Mouse (Mus musculus): ENCODE measurements around the gene Anxa6. TPM values are rescaled to one million over a fixed set of nuclear protein-coding genes. Genes with fewer than 3 reads are reported as not detected.

Gene Anxa6
- total and polyA plus RNA-seq, 3 experiments = 136 to 213 (median 205) TPM

- 20% methylated on average over 6 of the region's 6 CpGs for WGBS
- TF ChIP-seq EP300 (IDR thresholded peaks at IDR 0.05; ENCODE audit: insufficient read depth, low read depth, low read length) = no peak
- no peak for TF ChIP-seq CTCF (IDR thresholded peaks at IDR 0.05)
- TF ChIP-seq POLR2A (IDR thresholded peaks at IDR 0.05; ENCODE audit: insufficient read depth, low read depth, low read length) = no peak
- Histone ChIP-seq H3K27ac (peak overlapping the region; percentile 90), H3K36me3 (ENCODE audit: control insufficient read depth, insufficient read depth, low read length) (peaks cover 43% of the 10 kb centered on the region), H3K27me3 (ENCODE audit: control insufficient read depth, insufficient read depth, low read length) (no peaks in the 10 kb centered on the region), H3K4me3 (no peak overlapping the region), H3K4me1 (ENCODE audit: control insufficient read depth, insufficient read depth, low read length) (peaks cover 51% of the 10 kb centered on the region), H3K9ac (ENCODE audit: low read depth, low read length) (0 out of 2 replicates have a peak overlapping the region, but pooled peaks have one; percentile 5), H3K79me2 (replicated peaks; ENCODE audit: control insufficient read depth, insufficient read depth, low read length) (no peaks in the 10 kb centered on the region; the same call in 1 of the 2 replicates)
- intact Hi-C loops (cut with DNase I) = loop anchor here (2.0 kb wide), 1 partner anchor 21 kb away; no protein-coding TSS in a partner anchor
- peak in 1 of 2 experiments; percentile 48 for DNase-seq
Measured at GRCm38 (mm10) chr11:55021859-55022258, 11.4 kb downstream of the Anxa6 start.

- H3K79me2 ChIP-seq (replicated peaks; ENCODE audit: control insufficient read depth, insufficient read depth, low read length) = no peaks in the 10 kb centered on the region; the same call in 1 of the 2 replicates
- peaks cover 43% of the 10 kb centered on the region for H3K36me3 ChIP-seq (ENCODE audit: control insufficient read depth, insufficient read depth, low read length)
- H3K9ac ChIP-seq (ENCODE audit: low read depth, low read length) = no peak overlapping the region
- H3K27me3 ChIP-seq (ENCODE audit: control insufficient read depth, insufficient read depth, low read length) = no peaks in the 10 kb centered on the region
- peaks cover 50% of the 10 kb centered on the region for H3K4me1 ChIP-seq (ENCODE audit: control insufficient read depth, insufficient read depth, low read length)
- H3K27ac ChIP-seq = peak overlapping the region; percentile 90
- intact Hi-C loops (cut with DNase I) = loop anchor here (2.0 kb wide), 1 partner anchor 21 kb away; no protein-coding TSS in a partner anchor
- H3K4me3 ChIP-seq = no peak overlapping the region
- DNase-seq = no peak
- no peak for TF ChIP-seq POLR2A (IDR thresholded peaks at IDR 0.05; ENCODE audit: insufficient read depth, low read depth, low read length)
Measured at GRCm38 (mm10) chr11:55021458-55021857, 11.8 kb downstream of the Anxa6 start.

- DNase-seq = no peak
- WGBS = 70% methylated on average over 2 of the region's 2 CpGs
- peaks cover 58% of the 10 kb centered on the region for H3K4me1 ChIP-seq (ENCODE audit: control insufficient read depth, insufficient read depth, low read length)
- TF ChIP-seq POLR2A (IDR thresholded peaks at IDR 0.05; ENCODE audit: insufficient read depth, low read depth, low read length) = no peak
- no peak for TF ChIP-seq CTCF (IDR thresholded peaks at IDR 0.05)
- TF ChIP-seq EP300 (IDR thresholded peaks at IDR 0.05; ENCODE audit: insufficient read depth, low read depth, low read length) = no peak
- H3K27me3 ChIP-seq (ENCODE audit: control insufficient read depth, insufficient read depth, low read length) = no peaks in the 10 kb centered on the region
- peaks cover 2% of the 10 kb centered on the region; the same call in 1 of the 2 replicates for H3K79me2 ChIP-seq (replicated peaks; ENCODE audit: control insufficient read depth, insufficient read depth, low read length)
- peaks cover 49% of the 10 kb centered on the region for H3K36me3 ChIP-seq (ENCODE audit: control insufficient read depth, insufficient read depth, low read length)
- no peak overlapping the region for H3K4me3 ChIP-seq
- intact Hi-C loops (cut with DNase I) = loop anchor here (2.0 kb wide), 1 partner anchor 19 kb away; no protein-coding TSS in a partner anchor
- H3K27ac ChIP-seq = no peak overlapping the region
- H3K9ac ChIP-seq (ENCODE audit: low read depth, low read length) = no peak overlapping the region
Measured at GRCm38 (mm10) chr11:55019711-55020110, 13.5 kb downstream of the Anxa6 start.

GRCm38 (mm10) chr11:55018034-55018433 lies 15.2 kb downstream of the Anxa6 start:
- peak overlapping the region; percentile 84 for H3K27ac ChIP-seq
- H3K27me3 ChIP-seq (ENCODE audit: control insufficient read depth, insufficient read depth, low read length) = no peaks in the 10 kb centered on the region
- intact Hi-C loops (cut with DNase I) = no loop called here
- no peak for DNase-seq
- H3K36me3 ChIP-seq (ENCODE audit: control insufficient read depth, insufficient read depth, low read length) = peaks cover 44% of the 10 kb centered on the region
- H3K4me3 ChIP-seq = no peak overlapping the region
- TF ChIP-seq EP300 (IDR thresholded peaks at IDR 0.05; ENCODE audit: insufficient read depth, low read depth, low read length) (0 out of 2 replicates have a peak, but pooled peaks have one; percentile 13), CTCF (IDR thresholded peaks at IDR 0.05) (no peak)
- WGBS = 9% methylated on average over 6 of the region's 6 CpGs
- H3K9ac ChIP-seq (ENCODE audit: low read depth, low read length) = 0 out of 2 replicates have a peak overlapping the region, but pooled peaks have one; percentile 10
- H3K4me1 ChIP-seq (ENCODE audit: control insufficient read depth, insufficient read depth, low read length) = peaks cover 49% of the 10 kb centered on the region
- peaks cover 2% of the 10 kb centered on the region; the same call in 1 of the 2 replicates for H3K79me2 ChIP-seq (replicated peaks; ENCODE audit: control insufficient read depth, insufficient read depth, low read length)

- H3K4me3 ChIP-seq = no peak overlapping the region
- TF ChIP-seq POLR2A (IDR thresholded peaks at IDR 0.05; ENCODE audit: insufficient read depth, low read depth, low read length) = no peak
- TF ChIP-seq EP300 (IDR thresholded peaks at IDR 0.05; ENCODE audit: insufficient read depth, low read depth, low read length) = no peak
- no peak for TF ChIP-seq CTCF (IDR thresholded peaks at IDR 0.05)
- H3K79me2 ChIP-seq (replicated peaks; ENCODE audit: control insufficient read depth, insufficient read depth, low read length) = peaks cover 2% of the 10 kb centered on the region; the same call in 1 of the 2 replicates
- H3K27me3 ChIP-seq (ENCODE audit: control insufficient read depth, insufficient read depth, low read length) = no peaks in the 10 kb centered on the region
- peaks cover 40% of the 10 kb centered on the region for H3K36me3 ChIP-seq (ENCODE audit: control insufficient read depth, insufficient read depth, low read length)
- peak overlapping the region; percentile 84 for H3K27ac ChIP-seq
- H3K9ac ChIP-seq (ENCODE audit: low read depth, low read length) = no peak overlapping the region
- H3K4me1 ChIP-seq (ENCODE audit: control insufficient read depth, insufficient read depth, low read length) = peaks cover 42% of the 10 kb centered on the region
- WGBS = 61% methylated on average over 2 of the region's 2 CpGs
- intact Hi-C loops (cut with DNase I) = loop anchor here (2.0 kb wide), 1 partner anchor 16 kb away; the partner anchor contains the start of gene Anxa6
- no peak for DNase-seq
Measured at GRCm38 (mm10) chr11:55017201-55017600, 16.0 kb downstream of the Anxa6 start.

GRCm38 (mm10) chr11:55016758-55017157 lies 16.5 kb downstream of the Anxa6 start:
- H3K4me3 ChIP-seq = no peak overlapping the region

More at GRCm38 (mm10) chr11:55016758-55017157, 16.5 kb downstream of the Anxa6 start:
- 47% methylated on average over 1 of the region's 1 CpGs for WGBS
- no peak for DNase-seq
- Histone ChIP-seq H3K4me1 (ENCODE audit: control insufficient read depth, insufficient read depth, low read length) (peaks cover 37% of the 10 kb centered on the region), H3K9ac (ENCODE audit: low read depth, low read length) (no peak overlapping the region), H3K36me3 (ENCODE audit: control insufficient read depth, insufficient read depth, low read length) (peaks cover 36% of the 10 kb centered on the region), H3K27me3 (ENCODE audit: control insufficient read depth, insufficient read depth, low read length) (no peaks in the 10 kb centered on the region), H3K27ac (peak overlapping the region; percentile 84), H3K79me2 (replicated peaks; ENCODE audit: control insufficient read depth, insufficient read depth, low read length) (peaks cover 2% of the 10 kb centered on the region; the same call in 1 of the 2 replicates)
- TF ChIP-seq EP300 (IDR thresholded peaks at IDR 0.05; ENCODE audit: insufficient read depth, low read depth, low read length) = no peak
- no peak for TF ChIP-seq POLR2A (IDR thresholded peaks at IDR 0.05; ENCODE audit: insufficient read depth, low read depth, low read length)
- no peak for TF ChIP-seq CTCF (IDR thresholded peaks at IDR 0.05)
- intact Hi-C loops (cut with DNase I) = loop anchor here (2.0 kb wide), 1 partner anchor 16 kb away; the partner anchor contains the start of gene Anxa6

All from heart, adult 2 months (tissue).